Mouse (Mus musculus) liver, adult 2 months (tissue): ENCODE results near the gene Baiap2l2. TPM values are rescaled to one million over a fixed set of nuclear protein-coding genes. Genes with fewer than 3 reads are reported as not detected.

ENCODE experiments used
- DNase-seq: peaks from one replicate; pipeline ENCODE4 v3.0.0-alpha.2; 2011; ENCODE audit warnings: low read depth, low spot score; ENCODE audit errors: extremely low read depth
- H3K27ac ChIP-seq: fragments of 200-500 bp; replicated peaks from 2 replicates; pipeline ENCODE4 v1.5.1; 2012; ENCODE audit warnings: low read depth, mild to moderate bottlenecking, control low read depth, inconsistent platforms, low read length; ENCODE audit not compliant: insufficient read depth
- H3K27me3 ChIP-seq: fragments of 200-500 bp; 2 replicates; pipeline ENCODE4 v1.6.1; 2012; ENCODE audit warnings: mild to moderate bottlenecking, moderate library complexity, low read length, inconsistent platforms; ENCODE audit not compliant: control insufficient read depth, insufficient read depth
- H3K36me3 ChIP-seq: fragments of 200-500 bp; 2 replicates; pipeline ENCODE4 v1.6.1; 2012; ENCODE audit warnings: low read length, inconsistent platforms; ENCODE audit not compliant: control insufficient read depth, insufficient read depth
- H3K4me1 ChIP-seq: fragments of 200-500 bp; 2 replicates; pipeline ENCODE4 v1.6.1; 2011; ENCODE audit warnings: low read length; ENCODE audit not compliant: control insufficient read depth, insufficient read depth
- H3K4me3 ChIP-seq: fragments of 200-500 bp; 2 replicates; pipeline ENCODE4 v1.5.1; 2011; ENCODE audit warnings: low read depth, mild to moderate bottlenecking, control low read depth, low read length, moderate library complexity; ENCODE audit not compliant: insufficient read depth
- H3K79me2 ChIP-seq: fragments of 200-500 bp; 2 replicates; pipeline ENCODE4 v1.6.1; 2012; ENCODE audit warnings: inconsistent platforms, mild to moderate bottlenecking, low read length, moderate library complexity; ENCODE audit not compliant: control insufficient read depth, insufficient read depth
- H3K9ac ChIP-seq: fragments of 200-500 bp; 2 replicates; pipeline ENCODE4 v1.6.1; 2012; ENCODE audit warnings: low read depth, mild to moderate bottlenecking, control low read depth, inconsistent platforms, low read length
- CTCF ChIP-seq: fragments of 200-500 bp; IDR thresholded peaks from 2 replicates; pipeline ENCODE4 v1.5.1; 2011; ENCODE audit warnings: low read depth, low read length, control low read depth
- POLR2A ChIP-seq: fragments of 200-500 bp; IDR thresholded peaks from 2 replicates; pipeline ENCODE4 v1.6.1; 2011; ENCODE audit warnings: low read length, control low read depth; ENCODE audit not compliant: insufficient read depth; ENCODE audit errors: extremely low read depth
- WGBS: fragments of 180-500 bp; shearing (Covaris S2); methylation state at CpG from one replicate; pipeline ENCODE4 v1.1.7; 2018; 5-methylcytosine and 5-hydroxymethylcytosine counted together
- polyA plus RNA-seq: library from polyadenylated mRNA; depleted of rRNA; stranded (reverse); fragments of >200 nt; gene quantifications from 2 replicates; pipeline ENCODE4 v1.2.3, GENCODE M21; 2012
- total RNA-seq: library from RNA; depleted of rRNA; stranded (reverse); fragments of >200 nt; gene quantifications from 2 replicates; pipeline ENCODE4 v1.2.3, GENCODE M21; 2014

Gene Baiap2l2
- total and polyA plus RNA-seq, 2 experiments = 0.31 TPM; not detected in 1

GRCm38 (mm10) chr15:79292779-79293178 lies 7.4 kb upstream of the Baiap2l2 start:
- H3K27me3 ChIP-seq = no peaks in the 10 kb centered on the region
- no peak overlapping the region for H3K9ac ChIP-seq
- TF ChIP-seq POLR2A = no peak
- no peak for TF ChIP-seq CTCF
- H3K79me2 ChIP-seq = no peaks in the 10 kb centered on the region
- H3K4me3 ChIP-seq = no peak overlapping the region
- WGBS = 91% methylated on average over 9 of the region's 9 CpGs
- DNase-seq = no peak
- H3K4me1 ChIP-seq = no peaks in the 10 kb centered on the region
- H3K36me3 ChIP-seq = peaks cover 2% of the 10 kb centered on the region; the same call in 1 of the 2 replicates
- H3K27ac ChIP-seq = no peak overlapping the region

- Histone ChIP-seq H3K4me1 (no peaks in the 10 kb centered on the region), H3K27me3 (no peaks in the 10 kb centered on the region), H3K4me3 (no peak overlapping the region), H3K79me2 (no peaks in the 10 kb centered on the region), H3K9ac (no peak overlapping the region), H3K36me3 (peaks cover 2% of the 10 kb centered on the region; the same call in 1 of the 2 replicates), H3K27ac (no peak overlapping the region)
- TF ChIP-seq POLR2A (no peak), CTCF (no peak)
- 97% methylated on average over 3 of the region's 3 CpGs for WGBS
- DNase-seq = no peak
These were observed 5.0 kb upstream of the Baiap2l2 start for GRCm38 (mm10) chr15:79290340-79290739.

GRCm38 (mm10) chr15:79289441-79289840 lies 4.1 kb upstream of the Baiap2l2 start:
- Histone ChIP-seq H3K79me2 (no peaks in the 10 kb centered on the region), H3K9ac (no peak overlapping the region), H3K27ac (no peak overlapping the region), H3K27me3 (no peaks in the 10 kb centered on the region), H3K36me3 (peaks cover 2% of the 10 kb centered on the region; the same call in 1 of the 2 replicates), H3K4me3 (no peak overlapping the region), H3K4me1 (no peaks in the 10 kb centered on the region)
- WGBS = 95% methylated on average over 12 of the region's 12 CpGs
- TF ChIP-seq CTCF = no peak
- TF ChIP-seq POLR2A = no peak
- DNase-seq = no peak

GRCm38 (mm10) chr15:79288387-79288786 lies 3.0 kb upstream of the Baiap2l2 start:
- Histone ChIP-seq H3K4me3 (no peak overlapping the region), H3K4me1 (no peaks in the 10 kb centered on the region), H3K9ac (no peak overlapping the region), H3K36me3 (peaks cover 2% of the 10 kb centered on the region; the same call in 1 of the 2 replicates), H3K27me3 (no peaks in the 10 kb centered on the region), H3K27ac (no peak overlapping the region), H3K79me2 (no peaks in the 10 kb centered on the region)
- DNase-seq = no peak
- TF ChIP-seq CTCF = no peak
- no peak for TF ChIP-seq POLR2A
- 73% methylated on average over 3 of the region's 3 CpGs for WGBS

- TF ChIP-seq CTCF (no peak), POLR2A (no peak)
- Histone ChIP-seq H3K9ac (no peak overlapping the region), H3K79me2 (no peaks in the 10 kb centered on the region), H3K4me3 (no peak overlapping the region), H3K4me1 (no peaks in the 10 kb centered on the region), H3K36me3 (no peaks in the 10 kb centered on the region; the same call in 1 of the 2 replicates), H3K27ac (no peak overlapping the region), H3K27me3 (no peaks in the 10 kb centered on the region)
- DNase-seq = no peak
- WGBS = 96% methylated on average over 7 of the region's 7 CpGs
These were observed 1.8 kb upstream of the Baiap2l2 start for GRCm38 (mm10) chr15:79287091-79287490.

- WGBS = 80% methylated on average over 7 of the region's 7 CpGs
- Histone ChIP-seq H3K27me3 (no peaks in the 10 kb centered on the region), H3K9ac (no peak overlapping the region), H3K4me1 (no peaks in the 10 kb centered on the region), H3K27ac (no peak overlapping the region), H3K36me3 (no peaks in the 10 kb centered on the region; the same call in 1 of the 2 replicates), H3K4me3 (no peak overlapping the region), H3K79me2 (no peaks in the 10 kb centered on the region)
- DNase-seq = no peak
- TF ChIP-seq POLR2A (no peak), CTCF (no peak)
These were observed 804 bp upstream of the Baiap2l2 start for GRCm38 (mm10) chr15:79286141-79286540.
